Mouse (Mus musculus): ENCODE measurements around the gene Nedd8.
A peak's percentile ranks its signal among the peaks of the same experiment; 100 is the strongest.

Gene Nedd8

DNA sequence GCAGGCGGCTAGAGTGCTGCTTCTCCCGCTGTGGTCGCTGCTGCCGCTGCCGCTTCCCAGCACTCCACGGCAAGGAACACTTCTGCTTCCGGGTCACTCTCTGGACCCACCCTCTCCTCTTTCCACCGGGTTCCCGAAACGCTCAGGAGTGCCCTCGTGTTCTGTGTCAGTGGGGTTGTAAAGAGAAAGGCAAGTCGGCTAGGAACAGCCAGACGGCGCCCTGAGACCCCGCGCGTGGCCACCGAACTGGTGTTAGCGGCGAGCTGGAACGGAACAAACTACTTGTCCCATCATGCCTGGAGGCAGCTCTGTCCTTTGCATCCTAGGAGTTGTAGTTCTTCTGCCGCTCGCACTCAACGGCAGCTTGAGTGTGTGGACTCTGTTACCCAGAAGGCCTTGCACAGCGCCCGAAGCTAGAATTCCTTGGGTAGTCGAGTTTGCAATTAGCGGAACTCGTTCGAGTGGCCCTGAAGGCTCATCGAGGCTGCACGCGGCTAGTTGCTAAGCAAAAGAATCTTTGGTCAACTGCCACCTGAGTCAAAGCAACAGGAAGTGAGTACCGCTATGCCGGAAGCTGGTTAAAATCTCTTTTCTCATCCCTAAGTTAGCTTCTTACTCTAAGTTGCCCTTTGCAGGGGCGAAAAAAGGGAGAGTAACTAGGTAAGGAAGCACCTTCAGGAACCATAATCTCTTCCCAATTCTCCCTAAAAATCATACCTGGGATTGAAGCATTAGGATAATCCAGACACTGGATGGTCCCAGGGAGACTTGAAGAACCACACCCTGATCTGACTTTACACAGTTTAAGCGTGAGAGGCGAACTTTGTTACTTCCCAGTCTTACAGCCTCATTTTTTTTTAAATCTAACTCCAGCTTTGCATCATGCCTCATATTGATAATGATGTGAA lies at the start of gene Nedd8, which contains the start of gene Gmpr2:
Gene Nedd8, minus strand, starts transcription at position 292 of the 908 bp plus-strand sequence.
Gene Gmpr2, plus strand, starts transcription at position 109 of the 908 bp plus-strand sequence.
- peak; percentile 77 to 83 for DNase-seq (ENCODE audit: low spot score in 2 of 2)

GRCm38 (mm10) chr14:55721076-55721475 lies 49.2 kb upstream of the Nedd8 start:
- no peak for DNase-seq (ENCODE audit: low spot score in 2 of 2)

- no peak for DNase-seq (ENCODE audit: low spot score in 2 of 2)
Observed at GRCm38 (mm10) chr14:55720666-55721065, 48.7 kb upstream of the Nedd8 start.

DNA sequence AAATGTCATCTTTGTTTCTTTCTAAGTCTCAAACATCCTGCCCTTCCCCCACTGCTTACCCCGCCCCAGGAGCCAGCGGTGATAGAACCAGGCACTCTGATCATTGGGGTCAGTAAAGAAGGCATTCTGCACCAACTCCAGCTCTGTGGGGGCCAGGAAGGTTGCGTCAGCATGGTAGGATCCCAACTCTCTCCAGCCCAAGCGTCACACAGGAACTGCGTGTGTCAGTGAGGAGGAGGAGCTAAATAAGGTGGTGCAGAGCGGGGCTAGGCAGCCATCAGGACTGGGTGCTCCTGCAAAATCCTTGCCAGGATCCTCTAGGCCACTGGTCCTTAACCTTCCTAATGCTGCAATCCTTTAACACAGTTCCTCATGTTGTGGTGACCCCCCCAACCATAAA lies 47.8 kb upstream of the Nedd8 start:
- DNase-seq (ENCODE audit: low spot score in 2 of 2): no peak

DNA sequence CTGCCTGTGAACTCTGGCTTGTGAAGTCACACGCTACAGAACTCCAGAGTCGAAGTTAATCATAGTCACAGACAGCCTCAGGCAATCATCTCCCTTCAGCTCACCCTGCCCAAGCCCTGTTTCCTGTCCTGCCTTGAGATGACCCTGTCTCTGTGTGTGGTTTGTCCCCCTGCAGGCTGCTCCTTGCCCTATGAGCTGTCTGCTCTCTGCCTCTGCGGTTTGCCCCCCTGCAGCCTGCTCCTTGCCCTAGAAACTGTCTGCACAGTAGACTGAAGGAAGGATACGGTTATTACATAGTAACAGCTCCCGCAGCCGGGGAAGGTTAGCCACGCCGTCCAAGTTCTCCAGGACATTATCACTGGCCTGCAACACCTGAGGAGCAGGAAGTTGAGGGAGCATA lies 45.0 kb upstream of the Nedd8 start:
- DNase-seq (ENCODE audit: low spot score in 2 of 2): no peak

DNA sequence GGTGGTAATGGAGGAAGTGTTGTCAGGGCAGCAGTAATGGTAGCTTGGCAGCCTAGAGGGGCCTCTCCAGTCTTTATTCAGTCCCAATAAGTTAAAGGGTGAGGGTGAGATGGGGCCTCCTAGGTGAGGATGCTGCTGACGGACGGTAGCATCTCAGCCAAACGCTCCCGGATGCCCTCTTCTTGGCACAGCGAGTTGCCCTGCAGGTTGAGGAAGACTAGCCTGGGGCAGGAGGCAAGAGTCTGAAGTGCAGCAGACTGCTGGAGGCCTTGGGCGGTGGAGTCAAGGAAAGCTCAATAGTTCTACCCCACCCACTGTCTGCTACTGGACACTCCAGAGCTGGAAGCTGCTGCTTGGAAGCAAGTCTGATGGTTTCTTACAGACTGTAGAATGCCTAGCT lies 44.3 kb upstream of the Nedd8 start:
- DNase-seq (ENCODE audit: low spot score in 2 of 2): no peak

DNA sequence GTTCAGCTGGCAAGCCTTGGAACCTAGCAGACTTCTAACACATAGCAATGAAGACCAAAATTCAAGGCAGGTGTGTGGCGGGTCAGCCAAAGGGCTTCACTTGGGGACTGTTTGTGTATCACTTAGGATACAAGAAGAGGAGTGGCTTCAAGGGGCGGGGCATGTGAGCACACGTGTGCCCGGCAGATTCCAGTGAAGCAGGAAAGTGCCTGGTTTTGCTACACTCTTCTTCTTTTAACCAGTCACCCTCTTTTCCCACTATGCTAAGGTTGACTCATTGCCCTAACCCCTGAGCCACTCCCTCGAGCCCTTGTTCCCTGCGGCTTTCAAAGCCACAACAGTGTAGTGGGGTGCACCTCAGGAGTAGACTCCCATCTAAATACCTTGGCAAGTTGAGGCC lies 43.0 kb upstream of the Nedd8 start:
- no peak for DNase-seq (ENCODE audit: low spot score in 2 of 2)

GRCm38 (mm10) chr14:55713729-55714122 lies 41.8 kb upstream of the Nedd8 start, which contains the start of gene Tgm1:
Gene Tgm1, minus strand, starts transcription at chr14:55713926.
- no peak for DNase-seq (ENCODE audit: low spot score in 2 of 2)

DNA sequence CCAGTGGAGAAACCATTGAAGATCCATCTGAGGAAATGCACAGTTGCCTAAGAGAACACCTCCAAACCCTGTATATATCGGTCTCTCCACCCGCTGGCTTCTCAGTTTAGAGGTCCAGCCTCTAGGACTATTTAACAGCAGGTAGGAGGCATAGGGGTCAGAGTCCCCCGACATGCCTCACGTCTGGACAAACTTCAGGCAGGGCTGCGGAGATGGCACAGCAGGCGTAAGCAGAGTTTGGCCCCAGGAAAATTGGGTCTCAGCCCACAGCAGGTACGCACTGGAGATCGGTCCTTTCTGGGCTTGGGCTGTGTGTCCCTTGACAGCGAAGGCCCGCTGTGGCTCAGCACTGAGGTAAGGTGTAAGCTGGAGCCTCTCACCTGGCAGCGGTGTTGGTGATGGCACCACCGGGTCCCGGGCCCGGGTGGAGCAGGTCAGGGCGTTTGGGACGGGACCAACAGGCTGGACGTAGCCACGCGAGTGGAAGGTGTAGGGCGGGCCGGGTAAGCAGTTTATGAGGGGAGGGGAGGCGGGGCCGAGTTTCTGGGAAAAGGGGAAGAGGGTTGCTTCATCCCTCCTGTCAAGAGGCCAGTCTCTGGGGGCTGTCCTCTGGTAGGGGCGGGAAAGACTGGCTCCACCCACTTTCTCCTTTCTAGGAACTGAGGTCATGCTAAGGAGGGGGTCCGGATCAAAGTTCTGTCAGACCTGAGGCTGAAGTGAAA lies 41.2 kb upstream of the Nedd8 start:
- DNase-seq (ENCODE audit: low spot score in 2 of 2): no peak

DNA sequence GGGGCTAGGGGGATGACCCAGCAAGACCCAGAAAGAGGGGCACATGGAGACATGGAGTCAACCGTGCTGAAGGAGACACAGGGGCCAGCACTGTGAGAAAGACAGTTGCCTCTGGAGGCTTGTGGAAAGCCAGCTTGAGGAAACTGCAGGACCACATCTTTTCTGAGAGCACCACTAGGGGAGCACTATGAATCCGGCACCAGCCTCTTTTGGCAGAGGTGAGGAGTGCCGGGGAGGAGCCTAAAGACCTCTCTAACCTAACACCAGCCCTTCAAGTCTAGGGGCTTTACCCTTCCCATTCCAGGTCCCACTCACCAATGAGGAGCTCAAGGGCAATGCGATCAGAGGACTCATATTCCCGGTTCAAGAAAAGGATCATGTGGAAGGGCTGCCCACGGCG lies 39.9 kb upstream of the Nedd8 start:
- DNase-seq (ENCODE audit: low spot score in 2 of 2): no peak

- DNase-seq (ENCODE audit: low spot score in 2 of 2): no peak
Observed at GRCm38 (mm10) chr14:55709509-55709908, 37.6 kb upstream of the Nedd8 start.

DNA sequence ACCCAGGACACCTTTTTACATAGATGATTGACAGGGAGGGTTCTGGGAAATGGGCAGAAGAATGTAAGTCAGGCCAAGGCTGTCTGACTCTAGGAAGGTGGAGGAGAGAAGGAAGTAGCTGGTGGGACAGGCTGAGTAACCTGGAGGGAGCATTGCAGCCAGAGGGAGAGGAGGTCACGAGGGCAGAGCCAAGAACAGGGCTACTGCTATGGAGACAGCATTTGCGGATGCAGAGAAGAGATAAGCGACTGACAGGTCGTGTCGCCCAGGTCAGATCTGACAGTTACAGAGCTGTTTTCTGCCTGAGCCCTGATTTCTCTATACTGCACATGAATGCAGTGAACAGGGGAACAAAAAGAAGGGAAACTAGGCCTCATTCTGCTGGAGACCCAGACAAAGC lies 35.5 kb upstream of the Nedd8 start:
- DNase-seq (ENCODE audit: low spot score in 2 of 2): no peak

DNA sequence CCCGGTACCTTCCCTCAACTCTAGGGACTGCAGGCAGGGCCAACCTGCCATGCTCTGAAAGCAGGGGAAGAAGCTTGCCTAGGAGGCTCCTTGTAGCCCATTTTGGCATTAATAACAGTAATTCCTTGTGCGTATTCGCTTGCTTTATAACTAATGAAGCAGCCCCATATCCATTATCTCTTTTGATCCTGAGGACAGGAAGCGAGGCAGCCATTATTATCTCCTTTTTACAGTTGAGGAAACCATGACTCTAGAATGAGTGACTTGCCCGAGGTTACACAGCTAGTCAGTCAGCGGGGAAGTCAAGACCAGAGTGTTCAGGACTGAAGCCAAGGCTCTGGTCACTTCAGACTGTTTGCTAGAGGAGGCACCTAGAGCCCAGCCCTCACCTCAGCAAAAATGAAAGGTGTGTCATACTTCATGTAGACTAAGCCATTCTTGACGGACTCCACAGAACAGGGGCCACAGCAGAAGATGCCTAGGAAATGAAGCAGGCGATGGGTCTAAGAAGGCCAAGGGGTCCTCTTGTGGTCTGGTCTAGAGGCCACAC lies 34.2 kb upstream of the Nedd8 start:
- DNase-seq (ENCODE audit: low spot score in 2 of 2): no peak

GRCm38 (mm10) chr14:55702761-55703160 lies 30.8 kb upstream of the Nedd8 start:
- no peak for DNase-seq (ENCODE audit: low spot score in 2 of 2)

DNA sequence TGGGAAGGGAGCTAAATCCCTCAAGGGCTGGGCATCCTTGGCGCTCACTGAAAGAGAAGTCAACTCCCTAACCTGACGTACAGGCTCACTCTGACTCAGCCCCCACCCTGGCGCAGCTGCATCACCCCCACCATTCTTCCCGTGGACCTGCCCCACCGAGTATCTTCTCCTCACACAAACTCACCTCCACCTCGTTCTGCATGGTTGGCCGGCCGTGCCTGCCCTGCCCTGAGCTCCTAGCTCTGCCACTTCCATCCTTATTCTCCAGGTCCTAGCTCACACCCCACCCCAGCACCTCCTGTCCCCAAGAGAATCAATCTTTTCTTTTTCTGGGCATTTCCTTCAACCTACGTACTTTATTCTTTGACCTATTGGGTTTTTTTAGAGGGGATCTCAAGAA lies 29.2 kb upstream of the Nedd8 start:
- DNase-seq (ENCODE audit: low spot score in 2 of 2): no peak

- no peak for DNase-seq (ENCODE audit: low spot score in 2 of 2)
Observed at GRCm38 (mm10) chr14:55697226-55697625, 25.3 kb upstream of the Nedd8 start.

GRCm38 (mm10) chr14:55689433-55689832 lies 17.5 kb upstream of the Nedd8 start:
- DNase-seq (ENCODE audit: low spot score in 2 of 2): no peak

DNA sequence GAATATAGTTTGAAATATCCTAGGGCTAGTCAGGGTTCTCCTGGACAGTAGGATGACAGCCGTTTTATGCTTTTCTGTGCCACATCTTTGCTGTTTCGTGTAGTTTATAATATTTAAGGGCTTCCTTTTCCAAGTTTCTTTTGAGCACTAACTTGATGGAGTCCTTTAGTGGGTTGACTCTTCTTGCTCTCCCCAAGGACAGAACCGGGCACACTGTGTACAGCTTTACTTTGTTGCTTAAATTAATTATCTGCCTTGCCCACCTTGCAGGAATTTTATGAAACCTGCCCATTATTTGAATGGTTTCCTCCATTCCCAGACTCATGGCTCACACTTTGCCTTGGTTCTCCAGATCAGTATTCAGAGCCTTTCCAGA lies 10.2 kb upstream of the Nedd8 start:
- no peak for DNase-seq (ENCODE audit: low spot score in 2 of 2)

DNA sequence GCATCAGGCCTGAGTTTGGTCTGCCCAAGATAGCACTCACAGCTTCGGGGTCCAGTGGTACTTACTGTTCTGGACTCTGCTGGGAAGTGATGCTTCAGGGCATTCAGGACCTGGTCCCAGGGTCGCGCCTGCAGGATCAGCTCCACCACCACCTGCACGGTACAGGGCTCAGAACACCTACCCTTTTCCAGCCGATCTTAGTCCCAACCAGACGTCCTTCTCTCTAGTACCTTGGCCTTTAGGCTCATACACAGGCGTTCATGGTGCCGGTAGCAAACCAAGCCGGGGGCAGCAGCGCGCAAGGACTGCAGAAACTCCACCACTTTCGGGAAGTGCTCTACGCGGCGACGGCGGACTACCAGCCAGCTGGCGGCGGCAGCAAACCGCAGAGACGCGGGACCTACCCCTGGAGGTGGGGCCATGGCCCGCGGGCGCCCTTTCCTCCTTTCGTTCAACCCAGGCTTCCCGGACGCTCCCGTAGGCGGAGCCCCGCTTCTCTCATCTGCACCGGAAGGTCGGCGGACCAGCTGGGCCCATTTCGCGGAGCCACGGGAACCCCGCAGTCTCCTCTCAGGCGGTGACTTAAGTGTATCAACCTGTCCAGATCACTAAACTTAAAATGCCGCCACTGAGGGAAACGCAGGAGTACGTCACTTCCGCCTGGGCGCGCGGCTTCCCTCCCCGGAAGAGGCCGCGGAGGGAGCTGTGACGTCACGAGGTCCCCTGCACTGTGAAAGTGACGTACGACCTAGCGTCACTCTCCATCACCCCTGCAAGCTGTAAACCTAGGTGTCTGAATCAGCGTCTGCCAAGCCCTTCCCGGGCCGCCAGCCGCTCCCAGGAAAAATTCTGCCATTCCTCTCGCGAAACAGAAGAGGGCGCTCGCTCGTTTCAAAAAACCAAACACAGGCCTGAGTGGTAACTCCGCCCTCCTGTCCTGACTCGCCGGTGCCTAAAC lies 9.5 kb upstream of the Nedd8 start, which contains the start of gene Tinf2:
Gene Tinf2, minus strand, starts transcription at position 661 of the 958 bp plus-strand sequence.
- peak; percentile 89 to 95 for DNase-seq (ENCODE audit: low spot score in 2 of 2)

DNA sequence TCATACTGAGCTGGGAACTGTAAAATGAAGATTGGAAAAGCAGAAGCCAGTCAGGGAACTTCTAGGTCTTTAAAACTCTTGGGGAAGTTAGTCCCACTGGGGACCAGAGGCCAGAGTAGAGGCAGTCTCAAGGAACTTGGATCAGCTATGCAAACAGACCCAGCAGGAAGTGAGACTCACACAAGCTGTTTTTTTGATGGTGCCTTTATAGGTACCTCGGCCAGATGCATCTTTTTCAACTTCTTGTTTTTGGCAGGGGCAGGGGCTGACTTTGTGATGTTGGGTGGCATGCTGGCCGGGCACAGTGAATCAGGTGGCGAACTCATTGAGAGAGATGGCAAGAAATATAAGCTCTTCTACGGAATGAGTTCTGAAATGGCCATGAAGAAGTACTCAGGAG lies 5.7 kb upstream of the Nedd8 start:
- no peak for DNase-seq (ENCODE audit: low spot score in 2 of 2)

DNA sequence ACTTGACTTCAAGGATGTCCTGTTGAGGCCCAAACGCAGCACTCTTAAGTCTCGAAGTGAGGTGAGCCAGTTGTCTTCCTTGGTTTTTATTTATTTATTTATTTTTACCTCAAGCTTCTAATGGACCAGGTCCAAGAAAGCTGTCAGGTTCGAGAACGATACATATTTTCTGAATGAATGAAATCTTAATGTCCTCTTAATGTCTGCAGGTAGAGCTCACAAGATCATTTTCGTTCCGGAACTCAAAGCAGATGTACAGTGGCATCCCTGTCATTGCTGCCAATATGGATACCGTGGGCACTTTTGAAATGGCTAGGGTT lies 777 bp upstream of the Nedd8 start:
- DNase-seq (ENCODE audit: low spot score in 2 of 2): no peak

GRCm38 (mm10) chr14:55671486-55671832 lies 465 bp downstream of the Nedd8 start:
- DNase-seq (ENCODE audit: low spot score in 2 of 2): no peak
